Mouse (Mus musculus) Patski (cell line): Measurements from ENCODE around the gene Gabrg3. TPM values are rescaled to one million over a fixed set of nuclear protein-coding genes. Genes with fewer than 3 reads are reported as not detected.

Source experiments
- ATAC-seq: fragments of 100-300 bp; one replicate; pipeline ENCODE4 v1.8.0; 2021
- CTCF ChIA-PET: fragments of 350-600 bp; sonication (Branson Sonifier 250); formaldehyde crosslinking; loops from one replicate; lab custom pipeline; 2022; ENCODE audit warnings: inconsistent platforms; lab: Charles Lee
- POLR2A ChIA-PET: fragments of 350-600 bp; sonication (Branson Sonifier 250); formaldehyde crosslinking; loops from one replicate; lab custom pipeline; 2022; ENCODE audit warnings: antibody characterized with exemption, inconsistent platforms; lab: Charles Lee
- DNase-seq: peaks from one replicate; pipeline ENCODE4 v3.0.0-alpha.2; 2011; ENCODE audit warnings: low read depth, low spot score
- H3K27me3 ChIP-seq: fragments of 371-371 bp; one replicate; pipeline ENCODE4 v1.5.1; 2021
- CTCF ChIP-seq: fragments of 100-300 bp; IDR thresholded peaks from one replicate; pipeline ENCODE4 v1.5.1; 2021
- in situ Hi-C: fragments of 300-500 bp; cut with MboI; formaldehyde crosslinking; loops from 3 replicates; pipeline ENCODE4 v1.11.1; 2018; ENCODE audit warnings: low pct_unique_long_range_greater_than_20kb, mixed read lengths
- polyA plus RNA-seq: library from polyadenylated mRNA; unstranded; gene quantifications from one replicate; pipeline ENCODE4 v1.2.3, GENCODE M21; 2021

Gene Gabrg3
- polyA plus RNA-seq, 1 experiment from 2014 or later, result not detected

DNA sequence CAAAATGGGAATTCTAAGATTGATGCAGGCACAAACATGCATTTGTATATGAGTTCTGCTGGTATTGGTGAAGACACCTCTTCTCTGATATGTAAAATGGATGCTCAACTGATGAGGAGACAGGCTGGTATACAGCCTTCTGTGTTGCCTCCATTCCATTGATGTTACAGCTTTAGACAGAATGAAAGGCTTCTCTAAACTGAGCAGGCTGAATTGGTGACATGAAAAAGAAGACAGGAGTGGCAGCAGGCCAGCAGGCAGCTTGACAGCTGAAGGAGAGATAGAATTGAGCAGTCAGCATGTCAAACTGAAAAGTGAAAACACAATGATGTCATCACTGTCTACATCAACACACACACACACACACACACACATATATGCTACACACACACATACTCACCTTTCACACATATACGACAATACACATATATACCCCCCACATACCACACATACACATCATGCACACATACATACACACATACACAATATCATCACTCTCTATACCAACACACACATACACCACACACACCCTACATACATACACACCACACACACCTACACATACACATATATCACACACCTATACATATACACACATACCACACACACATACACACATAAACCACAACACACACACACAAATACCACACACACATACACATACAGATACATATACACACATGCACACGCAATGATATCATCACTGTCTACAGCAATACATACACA, 315.4 kb downstream of the Gabrg3 start:
- ATAC-seq (no peak), DNase-seq (no peak)
- POLR2A ChIA-PET, result no interaction called here
- TF ChIP-seq CTCF, result no peak
- no peaks in the 10 kb centered on the region for H3K27me3 ChIP-seq
- CTCF ChIA-PET, result no interaction called here
- in situ Hi-C loops, result no loop called here

DNA sequence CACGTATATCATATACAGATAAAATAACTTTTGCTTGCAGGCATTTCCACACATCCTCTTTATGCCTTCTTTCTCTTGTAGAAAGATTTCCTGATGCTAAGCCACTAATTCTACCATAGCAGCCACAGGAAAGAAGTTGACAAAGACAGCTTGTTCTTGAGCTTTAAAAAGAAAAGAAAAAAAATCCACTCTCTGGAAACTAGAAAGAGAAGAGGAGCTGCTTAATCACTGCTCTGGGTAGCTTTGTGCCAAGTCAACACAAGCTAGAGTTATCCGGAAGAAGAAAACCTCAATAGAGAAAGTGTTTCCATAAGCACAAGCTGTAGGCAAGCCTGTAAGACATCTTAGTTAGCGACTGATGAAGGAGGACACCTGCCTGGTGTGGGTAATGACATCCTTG, 321.6 kb downstream of the Gabrg3 start:
- no peaks in the 10 kb centered on the region for H3K27me3 ChIP-seq
- in situ Hi-C loops, result no loop called here
- ChIA-PET POLR2A (no interaction called here), CTCF (no interaction called here)
- ATAC-seq (no peak), DNase-seq (no peak)
- TF ChIP-seq CTCF, result no peak

DNA sequence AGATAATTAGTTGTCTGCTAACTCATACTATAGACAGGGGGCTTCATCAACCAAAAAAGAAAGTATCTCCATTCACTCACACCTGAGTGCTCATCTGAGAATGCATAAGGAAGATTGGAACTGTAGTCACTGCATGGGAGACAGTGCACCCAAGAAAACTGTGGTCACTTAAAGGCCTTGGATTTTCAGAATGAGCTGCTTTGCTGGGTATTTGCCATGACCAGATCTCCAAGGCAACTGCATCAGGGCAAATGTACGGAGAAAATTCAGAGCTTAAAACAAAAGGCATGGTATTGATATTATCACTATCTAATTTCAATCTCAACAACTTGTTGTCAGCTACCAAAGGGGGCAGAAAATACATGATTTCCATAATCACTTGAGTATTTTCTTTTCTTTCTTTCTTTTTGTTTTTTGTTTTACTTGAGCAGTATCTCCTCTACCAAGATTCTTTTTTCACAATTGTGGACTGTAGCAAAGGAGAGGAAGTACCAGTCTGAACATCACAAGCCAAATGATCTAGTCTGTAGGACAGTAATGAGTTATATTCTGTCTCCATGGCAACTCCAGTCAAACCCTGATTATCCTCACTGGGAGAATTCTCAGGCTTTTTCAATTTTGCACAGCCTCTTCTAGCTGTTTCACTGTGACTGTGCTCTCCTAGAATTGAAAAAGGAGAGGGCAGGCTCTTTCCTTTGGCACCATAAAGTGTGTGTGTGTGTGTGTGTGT, 335.9 kb downstream of the Gabrg3 start:
- ChIA-PET CTCF (no interaction called here), POLR2A (no interaction called here)
- no peak for ATAC-seq

DNA sequence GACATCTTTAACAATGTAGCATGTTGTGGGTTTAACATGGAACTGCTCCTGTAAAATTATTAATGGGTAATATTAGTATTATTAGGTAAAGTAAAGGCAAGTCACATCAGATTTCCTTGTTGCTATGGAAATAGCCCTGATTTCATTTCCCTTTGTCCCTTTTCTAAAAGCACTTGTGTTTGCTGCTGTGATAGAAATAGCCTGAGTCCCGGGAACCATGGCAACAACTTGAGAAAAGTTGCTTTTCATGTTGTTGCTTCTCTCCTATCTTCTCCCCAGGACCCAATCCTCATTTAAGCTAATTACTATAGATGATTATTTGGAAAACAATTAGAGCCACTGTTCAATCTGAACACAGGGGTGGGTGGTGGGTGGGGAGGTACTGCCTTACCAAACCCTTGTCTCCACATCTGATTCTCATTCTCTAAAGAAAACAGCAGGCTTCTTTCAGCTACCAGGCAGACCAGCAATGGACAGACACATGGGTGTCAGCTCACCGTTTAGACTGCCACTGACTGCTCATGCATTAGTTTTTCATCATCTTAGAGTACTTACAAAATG, 349.0 kb downstream of the Gabrg3 start:
- H3K27me3 ChIP-seq, result no peaks in the 10 kb centered on the region
- ATAC-seq (no peak), DNase-seq (no peak)
- in situ Hi-C loops, result no loop called here
- POLR2A ChIA-PET, result no interaction called here
- CTCF ChIA-PET, result no interaction called here
- TF ChIP-seq CTCF, result no peak

More for the DNA sequence above, 335.9 kb downstream of the Gabrg3 start:
- in situ Hi-C loops, result no loop called here
- TF ChIP-seq CTCF, result no peak
- DNase-seq, result no peak
- no peaks in the 10 kb centered on the region for H3K27me3 ChIP-seq

DNA sequence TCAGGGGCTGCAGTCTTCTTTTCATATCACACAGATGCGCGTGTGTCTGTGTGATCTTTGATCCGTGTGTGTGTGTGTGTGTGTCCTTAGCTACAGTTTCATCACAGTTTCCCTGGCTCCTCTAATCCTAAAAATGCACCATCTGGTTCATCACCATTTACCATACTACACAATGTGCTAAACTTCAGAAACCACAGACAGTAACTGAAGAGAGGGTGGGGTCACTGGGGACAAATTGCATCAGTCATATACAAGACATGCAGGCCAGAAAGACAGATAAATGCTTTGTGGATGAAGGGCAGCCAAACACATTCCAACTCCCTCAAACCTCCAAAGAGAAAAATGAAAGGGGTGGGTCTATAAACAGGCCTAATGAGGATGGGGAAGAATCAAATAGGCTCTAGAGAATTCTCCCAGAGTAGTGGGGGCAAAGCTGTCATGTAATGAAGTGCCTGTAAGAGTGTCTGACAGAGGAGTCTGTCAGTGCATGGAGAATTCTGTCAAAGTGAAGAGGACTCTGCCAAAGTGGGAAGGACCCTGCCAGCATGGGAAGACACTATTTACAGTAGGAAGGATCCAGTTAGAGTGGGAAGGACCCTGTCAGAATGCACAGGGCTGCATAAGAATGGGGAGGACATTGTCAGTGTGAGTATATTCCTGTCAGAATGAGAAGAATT, 386.3 kb downstream of the Gabrg3 start:
- CTCF ChIA-PET, result no interaction called here
- ATAC-seq (no peak), DNase-seq (no peak)
- TF ChIP-seq CTCF, result no peak
- POLR2A ChIA-PET, result no interaction called here
- H3K27me3 ChIP-seq, result no peaks in the 10 kb centered on the region
- in situ Hi-C loops, result no loop called here

DNA sequence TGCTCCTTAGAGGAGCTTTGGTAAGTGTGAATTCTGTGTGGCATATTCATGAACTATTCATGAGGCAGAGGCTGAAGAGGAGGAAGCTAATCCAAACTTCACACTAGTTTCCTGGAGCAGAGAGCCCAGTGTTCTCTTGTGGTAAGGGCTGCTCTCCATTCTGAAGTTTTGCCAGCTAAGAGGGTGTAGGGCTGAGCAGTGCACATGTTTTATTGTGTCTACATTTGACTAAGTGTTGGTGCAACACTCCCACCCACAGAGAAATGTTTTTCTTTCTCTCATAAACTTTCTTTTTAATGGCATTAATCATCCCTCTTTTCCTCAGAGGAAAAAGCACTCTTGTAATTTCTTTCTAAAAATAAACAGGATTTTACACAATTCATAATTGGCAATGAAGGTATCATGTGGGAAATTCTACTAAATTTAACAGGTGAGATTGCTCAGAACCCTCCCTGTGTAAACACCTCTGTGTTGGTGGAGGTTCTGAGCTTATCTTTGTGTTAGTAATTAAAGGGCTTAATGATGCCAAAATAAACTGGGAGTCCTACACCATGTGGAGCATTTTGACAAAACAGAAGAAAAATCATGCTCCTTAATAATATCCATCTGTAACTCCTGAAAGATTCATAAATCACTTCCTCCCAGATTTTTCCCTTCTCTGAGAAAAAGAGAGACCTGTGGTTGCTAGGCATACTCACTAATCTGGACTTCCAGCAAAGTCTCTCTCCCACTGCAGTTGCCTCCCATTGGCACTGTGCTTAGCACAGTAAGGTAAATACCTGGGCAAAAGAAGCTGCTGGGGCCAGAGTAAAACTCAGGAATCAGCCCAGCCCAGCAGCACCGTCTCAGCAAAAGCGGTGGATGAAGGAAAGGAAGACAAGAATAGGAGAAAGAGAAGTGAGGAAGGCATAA, 389.0 kb downstream of the Gabrg3 start:
- ChIA-PET CTCF (no interaction called here), POLR2A (no interaction called here)
- no peak for TF ChIP-seq CTCF
- H3K27me3 ChIP-seq, result no peaks in the 10 kb centered on the region
- in situ Hi-C loops, result no loop called here
- DNase-seq (no peak), ATAC-seq (no peak)

DNA sequence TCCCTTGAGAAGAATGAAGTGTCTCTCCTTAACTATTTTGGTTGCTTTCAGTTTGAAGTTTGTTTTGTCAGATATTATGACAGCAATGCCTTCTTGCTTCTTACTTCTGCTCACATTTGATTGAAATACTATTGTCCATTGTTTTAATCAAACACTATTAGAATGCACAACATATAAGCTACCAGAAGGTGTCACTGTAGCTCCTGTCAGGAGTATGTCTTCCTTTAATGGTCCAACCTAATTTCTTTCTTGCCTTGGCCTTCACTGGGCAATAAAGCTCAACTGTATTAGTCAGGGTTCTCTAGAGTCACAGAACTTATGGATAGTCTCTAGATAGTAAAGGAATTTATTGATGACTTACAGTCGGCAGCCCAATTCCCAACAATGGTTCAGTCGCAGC, 440.6 kb downstream of the Gabrg3 start:
- no peak for ATAC-seq
- no peak for TF ChIP-seq CTCF
- no peak for DNase-seq
- ChIA-PET POLR2A (no interaction called here), CTCF (no interaction called here)
- in situ Hi-C loops, result no loop called here
- H3K27me3 ChIP-seq, result no peaks in the 10 kb centered on the region

DNA sequence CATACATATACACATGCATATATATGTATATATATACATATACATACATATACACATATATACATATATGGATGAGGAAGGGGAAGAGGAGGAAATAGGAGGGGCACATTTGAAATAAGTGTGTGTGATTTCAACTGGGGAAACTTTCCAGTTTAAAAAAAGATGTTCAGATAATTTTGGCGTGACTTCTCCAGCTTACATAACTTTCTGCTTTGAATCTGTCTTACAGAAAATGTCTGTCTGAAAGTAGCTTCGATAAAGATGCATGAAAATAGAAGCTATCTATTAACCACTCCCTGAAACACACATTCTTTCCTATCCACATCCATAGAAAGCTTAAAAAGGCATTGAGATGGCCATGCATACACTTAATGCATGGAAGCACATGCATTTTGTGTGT, 445.4 kb downstream of the Gabrg3 start:
- in situ Hi-C loops, result no loop called here
- TF ChIP-seq CTCF, result no peak
- no peak for ATAC-seq

DNA sequence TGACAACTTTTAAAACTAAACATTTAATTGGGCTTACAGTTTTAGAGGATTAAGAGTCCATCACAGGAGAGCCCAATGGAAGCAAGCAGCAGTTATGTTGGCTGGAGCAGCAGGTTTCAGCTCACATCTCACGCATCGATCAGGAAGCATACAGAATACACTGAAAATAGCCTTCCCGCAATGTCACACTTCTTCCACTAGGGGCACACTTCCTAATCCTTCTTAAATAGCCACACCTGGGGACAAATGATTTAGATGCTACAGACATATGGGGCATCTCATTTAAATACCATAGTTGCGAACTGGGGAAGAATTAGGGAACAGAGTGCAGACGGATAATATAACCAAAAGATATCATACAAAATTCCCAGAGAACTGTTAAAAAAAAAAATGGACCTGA, 449.0 kb downstream of the Gabrg3 start:
- CTCF ChIA-PET, result no interaction called here
- ATAC-seq, result no peak
- TF ChIP-seq CTCF, result no peak
- in situ Hi-C loops, result no loop called here
- no peaks in the 10 kb centered on the region for H3K27me3 ChIP-seq
- POLR2A ChIA-PET, result no interaction called here
- DNase-seq, result no peak

More for the DNA sequence above, 445.4 kb downstream of the Gabrg3 start:
- CTCF ChIA-PET, result interaction anchor here (0.6 kb wide), 1 partner anchor 943 kb away, joined by 3 read pairs; no protein-coding TSS in a partner anchor
- POLR2A ChIA-PET, result no interaction called here
- DNase-seq, result no peak
- H3K27me3 ChIP-seq, result no peaks in the 10 kb centered on the region

DNA sequence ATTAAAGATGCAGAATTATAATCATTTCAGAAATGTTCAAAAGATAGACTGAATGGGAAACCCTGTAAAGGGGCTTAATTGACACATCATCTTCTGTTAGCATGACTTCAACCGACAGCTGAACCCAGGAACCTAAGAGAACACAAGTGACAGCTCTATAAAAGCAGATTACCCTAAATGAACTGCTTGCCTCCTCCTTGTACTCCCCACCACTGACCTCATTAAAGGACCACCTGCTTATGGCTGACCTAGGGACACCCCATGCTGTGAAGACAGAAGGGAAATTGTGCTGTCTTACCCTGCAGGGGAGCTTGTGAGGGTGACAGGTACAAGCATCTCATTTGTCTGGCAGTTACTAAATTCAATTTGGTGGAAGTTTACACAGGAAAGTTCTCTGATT, 467.5 kb downstream of the Gabrg3 start:
- DNase-seq (no peak), ATAC-seq (no peak)
- ChIA-PET CTCF (interaction anchor here (1.0 to 1.8 kb wide), 3 partner anchors 13 to 56 kb away, joined by 3 to 5 read pairs (median 3); no protein-coding TSS in a partner anchor), POLR2A (no interaction called here)
- no peak for TF ChIP-seq CTCF
- in situ Hi-C loops, result no loop called here
- H3K27me3 ChIP-seq, result no peaks in the 10 kb centered on the region
